ENCODE assay signal across 13 mouse cellular contexts in the genomic region with DNA sequence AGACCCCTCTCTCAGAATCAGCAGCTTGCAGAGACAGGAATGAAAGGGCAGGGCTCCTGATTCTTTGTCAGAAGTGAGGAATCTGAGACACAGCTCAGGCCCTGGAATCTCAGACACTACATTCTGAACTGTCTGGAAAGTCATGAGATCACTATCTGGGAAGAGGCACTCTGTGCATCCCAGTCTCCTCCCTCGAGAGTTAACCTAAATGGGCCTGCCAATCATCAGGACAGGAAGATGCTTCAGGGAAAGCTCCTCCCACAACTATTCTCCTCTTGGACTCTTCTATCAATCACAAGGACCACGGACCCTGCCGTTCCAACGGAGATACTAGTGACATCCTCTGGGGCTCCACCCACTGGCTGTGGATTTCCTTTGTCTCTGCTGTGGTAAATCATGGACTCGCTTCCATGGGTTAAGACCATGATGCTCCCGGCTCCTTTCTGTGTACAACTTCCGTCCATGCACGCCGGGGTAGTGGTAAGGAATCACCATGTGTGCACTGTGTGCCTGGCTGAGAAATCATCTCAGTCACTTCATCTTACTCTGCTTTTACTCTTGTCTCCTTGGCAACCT.
DNase-seq lines count a peak whose midpoint lies in the region; ATAC-seq lines count a peak whose summit lies in the region.
"Had no signal": no experiment of that assay in that cellular context is flagged by ENCODE, and none has a peak within 500 bp of the region (broad histone marks: within the 10 kb centered on the region; RNA-seq: fewer than 3 reads in every experiment).

No protein-coding gene starts in this region.

- no peaks in the 10 kb centered on the region for H3K27me3 ChIP-seq in forebrain, embryonic 12.5 days
- H3K27me3 ChIP-seq in forebrain, embryonic 15.5 days = no peaks in the 10 kb centered on the region
- H3K27me3 ChIP-seq in lung, embryonic 15.5 days = no peaks in the 10 kb centered on the region
- no peaks in the 10 kb centered on the region for H3K27me3 ChIP-seq in embryonic facial prominence, embryonic 15.5 days
- H3K27me3 ChIP-seq: neural tube, embryonic 12.5 days had no signal

- no peak overlapping the region for H3K4me3 ChIP-seq in forebrain, embryonic 12.5 days (replicated peaks)
- no peak overlapping the region for H3K4me3 ChIP-seq in forebrain, embryonic 15.5 days
- H3K4me3 ChIP-seq in lung, embryonic 15.5 days = no peak overlapping the region
- H3K4me3 ChIP-seq in embryonic facial prominence, embryonic 15.5 days (replicated peaks) = no peak overlapping the region
- H3K4me3 ChIP-seq: neural tube, embryonic 12.5 days had no signal

- 84% methylated on average over 9 of the region's 9 CpGs for WGBS in forebrain, embryonic 12.5 days
- WGBS in forebrain, embryonic 15.5 days = 81% methylated on average over 9 of the region's 9 CpGs
- WGBS in lung, embryonic 15.5 days = 47% methylated on average over 9 of the region's 9 CpGs
- WGBS in embryonic facial prominence, embryonic 15.5 days = 68% methylated on average over 9 of the region's 9 CpGs

- H3K9me3 ChIP-seq in forebrain, embryonic 12.5 days = no peaks in the 10 kb centered on the region
- no peaks in the 10 kb centered on the region for H3K9me3 ChIP-seq in forebrain, embryonic 15.5 days
- H3K9me3 ChIP-seq in lung, embryonic 15.5 days = no peaks in the 10 kb centered on the region
- H3K9me3 ChIP-seq in embryonic facial prominence, embryonic 15.5 days (replicated peaks) = no peaks in the 10 kb centered on the region
- H3K9me3 ChIP-seq: neural tube, embryonic 12.5 days had no signal

- DNase-seq in lung, adult 18-20 months = no peak
- DNase-seq in retina, postnatal 1 day = peak; percentile 36
- no peak for DNase-seq in urinary bladder, postnatal 4 days (ENCODE audit: low spot score in 2 of 2)
- no peak for DNase-seq in natural killer cell, adult 2 months (ENCODE audit: low spot score in 2 of 2)
- DNase-seq: adrenal gland, postnatal 36 days; cerebellum, postnatal 10 days; kidney, adult 9 months; thymus, postnatal 25 days had no signal

- H3K4me1 ChIP-seq in forebrain, embryonic 12.5 days = peaks cover 3% of the 10 kb centered on the region; the same call in 1 of the 2 replicates
- H3K4me1 ChIP-seq in forebrain, embryonic 15.5 days = no peaks in the 10 kb centered on the region
- H3K4me1 ChIP-seq in lung, embryonic 15.5 days = peaks cover 30% of the 10 kb centered on the region
- peaks cover 20% of the 10 kb centered on the region for H3K4me1 ChIP-seq in embryonic facial prominence, embryonic 15.5 days

- H3K9ac ChIP-seq in forebrain, embryonic 12.5 days = no peak overlapping the region
- H3K9ac ChIP-seq in forebrain, embryonic 15.5 days (replicated peaks) = no peak overlapping the region
- H3K9ac ChIP-seq in lung, embryonic 15.5 days = no peak overlapping the region
- no peak overlapping the region for H3K9ac ChIP-seq in embryonic facial prominence, embryonic 15.5 days
- H3K9ac ChIP-seq: neural tube, embryonic 12.5 days had no signal

- H3K36me3 ChIP-seq in forebrain, embryonic 12.5 days (replicated peaks) = no peaks in the 10 kb centered on the region
- H3K36me3 ChIP-seq in forebrain, embryonic 15.5 days = no peaks in the 10 kb centered on the region
- no peaks in the 10 kb centered on the region; the same call in 1 of the 2 replicates for H3K36me3 ChIP-seq in lung, embryonic 15.5 days
- H3K36me3 ChIP-seq in embryonic facial prominence, embryonic 15.5 days = no peaks in the 10 kb centered on the region
- H3K36me3 ChIP-seq: neural tube, embryonic 12.5 days had no signal

- ATAC-seq in forebrain, embryonic 12.5 days (ENCODE audit: low FRiP score) = no peak
- ATAC-seq in forebrain, embryonic 15.5 days (replicated peaks) = no peak
- 0 out of 2 replicates have a peak, but pooled peaks have one; percentile 52 for ATAC-seq in lung, embryonic 15.5 days (ENCODE audit: borderline replicate concordance, extremely low read depth, low FRiP score, low TSS enrichment)
- ATAC-seq in embryonic facial prominence, embryonic 15.5 days (ENCODE audit: insufficient number of reproducible peaks, low FRiP score, low TSS enrichment, low read depth) = no peak

- 0 out of 2 replicates have a peak overlapping the region, but pooled peaks have one; percentile 8 for H3K27ac ChIP-seq in forebrain, embryonic 12.5 days
- H3K27ac ChIP-seq in forebrain, embryonic 15.5 days (replicated peaks) = no peak overlapping the region
- H3K27ac ChIP-seq in lung, embryonic 15.5 days = 0 out of 2 replicates have a peak overlapping the region, but pooled peaks have one; percentile 37
- peak overlapping the region; percentile 30 for H3K27ac ChIP-seq in embryonic facial prominence, embryonic 15.5 days (replicated peaks)
- H3K27ac ChIP-seq: neural tube, embryonic 12.5 days had no signal

- no peak overlapping the region for H3K4me2 ChIP-seq in forebrain, embryonic 12.5 days
- no peak overlapping the region for H3K4me2 ChIP-seq in forebrain, embryonic 15.5 days (replicated peaks)
- no peak overlapping the region for H3K4me2 ChIP-seq in lung, embryonic 15.5 days
- H3K4me2 ChIP-seq in embryonic facial prominence, embryonic 15.5 days (replicated peaks) = no peak overlapping the region
- H3K4me2 ChIP-seq: neural tube, embryonic 12.5 days had no signal
